Mouse (Mus musculus): ENCODE data around the gene Slit3.

The Slit3 gene

DNA sequence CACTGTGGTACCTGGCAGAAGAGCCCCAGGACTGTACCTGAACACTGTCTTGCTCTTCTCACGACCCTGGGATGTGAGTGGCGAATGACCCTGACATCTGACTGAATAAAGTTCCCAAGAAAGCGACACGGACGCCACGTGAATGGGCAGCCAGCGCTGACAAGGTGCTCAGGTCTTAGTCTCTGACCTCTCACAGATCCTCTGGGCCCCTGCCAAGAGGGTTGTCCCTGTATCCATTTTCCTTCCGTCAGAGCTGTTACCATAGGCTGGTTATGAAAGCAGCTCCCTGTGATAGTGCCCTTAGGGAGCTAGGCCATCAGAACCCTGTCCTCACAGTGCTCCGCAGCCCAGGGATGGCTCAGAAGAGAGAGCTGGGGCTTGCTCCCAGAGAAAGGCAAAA lies 149.4 kb downstream of the Slit3 start:
- no peaks in the 10 kb centered on the region for H3K4me1 ChIP-seq (replicated peaks; ENCODE audit: low read depth, low read length)
- TF ChIP-seq NANOG (IDR thresholded peaks at IDR 0.05; ENCODE audit: borderline replicate concordance, low read length) (no peak), POU5F1 (IDR thresholded peaks at IDR 0.05; ENCODE audit: borderline replicate concordance, low read length) (no peak), CTCF (conservative IDR thresholded peaks at IDR 0.05; ENCODE audit: low read length) (no peak)
- H3K36me3 ChIP-seq (ENCODE audit: insufficient read depth, low read length): no peaks in the 10 kb centered on the region
- H3K4me3 ChIP-seq (replicated peaks; ENCODE audit: low read length): no peak overlapping the region
- peaks cover 2% of the 10 kb centered on the region; the same call in 1 of the 2 replicates for H3K27me3 ChIP-seq (ENCODE audit: insufficient read depth, low read length)
- peaks cover 5% of the 10 kb centered on the region for H3K9me3 ChIP-seq (ENCODE audit: low read length)

DNA sequence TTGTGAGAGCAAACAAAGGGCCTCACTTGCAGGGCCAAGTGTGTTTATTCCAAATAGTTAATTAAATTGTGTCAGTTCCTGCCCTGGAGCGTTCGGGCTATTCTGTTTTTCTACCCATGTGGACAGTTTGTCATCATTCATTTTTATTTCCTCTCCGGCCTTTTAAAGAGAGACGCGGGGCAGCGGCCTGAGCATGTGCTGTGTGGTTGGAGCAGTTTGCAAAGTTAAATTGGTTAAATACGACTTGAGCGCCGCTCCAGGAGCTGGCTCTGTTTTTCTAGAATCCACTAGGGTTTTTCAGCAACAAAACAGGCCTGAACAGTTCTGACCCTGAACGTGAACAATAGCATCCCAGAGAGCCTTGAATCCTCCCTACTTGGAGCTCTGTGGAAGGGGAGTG lies 152.4 kb downstream of the Slit3 start:
- TF ChIP-seq NANOG (IDR thresholded peaks at IDR 0.05; ENCODE audit: borderline replicate concordance, low read length) (no peak), CTCF (conservative IDR thresholded peaks at IDR 0.05; ENCODE audit: low read length) (no peak), POU5F1 (IDR thresholded peaks at IDR 0.05; ENCODE audit: borderline replicate concordance, low read length) (no peak)
- no peak overlapping the region for H3K4me3 ChIP-seq (replicated peaks; ENCODE audit: low read length)
- no peaks in the 10 kb centered on the region for H3K9me3 ChIP-seq (ENCODE audit: low read length)
- H3K36me3 ChIP-seq (ENCODE audit: insufficient read depth, low read length): no peaks in the 10 kb centered on the region
- H3K27me3 ChIP-seq (ENCODE audit: insufficient read depth, low read length): peaks cover 10% of the 10 kb centered on the region
- no peaks in the 10 kb centered on the region for H3K4me1 ChIP-seq (replicated peaks; ENCODE audit: low read depth, low read length)

DNA sequence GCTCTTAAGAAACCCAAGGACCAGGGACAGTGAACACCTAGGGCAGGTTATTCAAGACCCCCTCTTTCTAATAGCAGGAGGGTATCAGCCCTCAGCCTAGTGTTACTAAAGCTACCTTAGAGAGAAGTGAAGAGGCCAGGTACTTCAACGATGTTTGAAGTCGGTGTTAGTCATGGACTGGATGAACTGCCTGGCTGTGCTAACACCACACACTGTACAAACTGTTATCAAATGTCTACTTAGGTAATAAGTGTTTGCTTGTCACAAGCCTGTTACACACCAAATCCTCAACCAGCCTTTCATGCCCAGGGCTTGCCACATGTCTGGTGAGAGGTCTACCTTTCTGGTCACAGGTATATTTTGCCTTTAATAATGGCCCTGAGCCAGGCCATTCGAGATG lies 153.0 kb downstream of the Slit3 start:
- Histone ChIP-seq H3K9me3 (ENCODE audit: low read length) (no peaks in the 10 kb centered on the region), H3K36me3 (ENCODE audit: insufficient read depth, low read length) (no peaks in the 10 kb centered on the region), H3K4me1 (replicated peaks; ENCODE audit: low read depth, low read length) (no peaks in the 10 kb centered on the region), H3K27me3 (ENCODE audit: insufficient read depth, low read length) (peaks cover 10% of the 10 kb centered on the region), H3K4me3 (replicated peaks; ENCODE audit: low read length) (no peak overlapping the region)
- TF ChIP-seq CTCF (conservative IDR thresholded peaks at IDR 0.05; ENCODE audit: low read length) (no peak), POU5F1 (IDR thresholded peaks at IDR 0.05; ENCODE audit: borderline replicate concordance, low read length) (no peak), NANOG (IDR thresholded peaks at IDR 0.05; ENCODE audit: borderline replicate concordance, low read length) (no peak)

DNA sequence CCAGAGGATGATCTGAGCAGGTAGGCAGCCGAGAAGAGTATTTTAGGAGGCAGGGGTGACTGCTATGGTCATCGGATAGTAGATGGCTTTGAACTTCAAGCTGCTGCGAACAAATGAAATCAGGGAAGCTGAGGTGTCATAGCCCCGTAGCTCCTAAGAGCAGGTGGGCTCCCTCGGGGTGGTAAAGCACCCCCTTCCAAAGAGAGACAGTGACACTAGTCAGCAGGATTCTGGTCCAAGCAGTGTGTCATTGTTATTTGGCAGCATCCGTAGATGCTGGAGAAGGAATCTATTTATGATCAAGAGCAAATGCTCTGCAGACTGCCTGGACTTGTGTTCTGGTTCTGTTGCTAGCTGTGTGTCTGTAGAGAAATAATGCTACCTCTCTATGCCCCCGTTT lies 154.3 kb downstream of the Slit3 start:
- Histone ChIP-seq H3K36me3 (ENCODE audit: insufficient read depth, low read length) (no peaks in the 10 kb centered on the region), H3K4me1 (replicated peaks; ENCODE audit: low read depth, low read length) (no peaks in the 10 kb centered on the region), H3K27me3 (ENCODE audit: insufficient read depth, low read length) (peaks cover 10% of the 10 kb centered on the region), H3K9me3 (ENCODE audit: low read length) (no peaks in the 10 kb centered on the region), H3K4me3 (replicated peaks; ENCODE audit: low read length) (no peak overlapping the region)
- TF ChIP-seq CTCF (conservative IDR thresholded peaks at IDR 0.05; ENCODE audit: low read length) (no peak), POU5F1 (IDR thresholded peaks at IDR 0.05; ENCODE audit: borderline replicate concordance, low read length) (no peak), NANOG (IDR thresholded peaks at IDR 0.05; ENCODE audit: borderline replicate concordance, low read length) (no peak)

DNA sequence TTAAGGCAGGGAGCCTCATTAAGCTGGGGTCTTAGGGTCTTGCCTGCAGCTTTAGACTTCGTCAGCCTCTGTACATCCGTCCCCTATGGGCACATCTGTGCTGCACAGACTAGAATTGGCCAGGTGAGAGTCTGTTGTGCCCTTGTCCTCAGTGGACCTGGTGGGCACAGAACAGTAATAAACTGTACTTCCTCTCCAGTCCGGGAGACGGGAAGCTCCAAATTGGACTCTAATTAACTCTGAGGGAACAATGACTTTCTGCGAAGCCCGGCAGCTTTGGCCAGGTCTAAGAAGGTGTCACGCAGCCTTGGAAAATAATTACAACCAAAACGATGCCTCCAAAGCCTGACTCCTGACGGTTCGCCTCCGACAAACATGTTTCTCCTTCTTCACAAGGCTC lies 155.0 kb downstream of the Slit3 start:
- Histone ChIP-seq H3K9me3 (ENCODE audit: low read length) (no peaks in the 10 kb centered on the region), H3K36me3 (ENCODE audit: insufficient read depth, low read length) (no peaks in the 10 kb centered on the region), H3K27me3 (ENCODE audit: insufficient read depth, low read length) (peaks cover 10% of the 10 kb centered on the region), H3K4me3 (replicated peaks; ENCODE audit: low read length) (no peak overlapping the region), H3K4me1 (replicated peaks; ENCODE audit: low read depth, low read length) (no peaks in the 10 kb centered on the region)
- no peak for TF ChIP-seq CTCF (conservative IDR thresholded peaks at IDR 0.05; ENCODE audit: low read length)
- TF ChIP-seq POU5F1 (IDR thresholded peaks at IDR 0.05; ENCODE audit: borderline replicate concordance, low read length): no peak
- TF ChIP-seq NANOG (IDR thresholded peaks at IDR 0.05; ENCODE audit: borderline replicate concordance, low read length): no peak

DNA sequence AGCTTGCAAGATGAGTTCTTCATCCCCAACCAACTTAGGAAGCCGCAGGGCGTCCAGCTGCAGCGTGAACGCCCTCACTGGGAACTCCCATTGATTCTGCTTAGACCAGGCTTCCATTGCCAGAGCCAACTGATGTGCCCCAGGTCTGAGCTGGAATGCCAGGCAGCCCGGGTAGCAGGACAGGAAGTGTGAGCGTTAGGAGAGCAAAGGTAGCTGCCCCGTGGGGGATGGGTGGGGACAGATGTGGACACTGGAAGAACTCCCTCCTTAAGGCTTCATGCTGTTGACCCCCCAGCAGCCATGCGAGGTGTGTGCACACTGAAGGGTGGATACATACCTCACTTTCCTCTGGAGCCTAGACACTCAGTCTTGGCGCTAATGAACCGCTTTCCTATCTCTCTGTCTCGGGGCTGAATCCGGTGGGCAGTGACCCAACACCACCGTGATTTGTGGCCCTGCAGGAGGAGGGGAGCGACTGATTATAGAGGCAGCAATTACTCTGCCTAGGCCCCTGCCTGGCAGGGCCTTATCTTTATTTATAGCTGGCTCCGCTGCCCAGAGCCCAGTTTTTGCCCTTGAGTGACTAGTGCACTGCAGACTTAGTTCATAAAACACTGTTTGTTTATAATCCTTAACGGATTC lies 157.2 kb downstream of the Slit3 start:
- TF ChIP-seq POU5F1 (IDR thresholded peaks at IDR 0.05; ENCODE audit: borderline replicate concordance, low read length): no peak
- TF ChIP-seq NANOG (IDR thresholded peaks at IDR 0.05; ENCODE audit: borderline replicate concordance, low read length): no peak
- no peak for TF ChIP-seq CTCF (conservative IDR thresholded peaks at IDR 0.05; ENCODE audit: low read length)
- no peaks in the 10 kb centered on the region for H3K36me3 ChIP-seq (ENCODE audit: insufficient read depth, low read length)

DNA sequence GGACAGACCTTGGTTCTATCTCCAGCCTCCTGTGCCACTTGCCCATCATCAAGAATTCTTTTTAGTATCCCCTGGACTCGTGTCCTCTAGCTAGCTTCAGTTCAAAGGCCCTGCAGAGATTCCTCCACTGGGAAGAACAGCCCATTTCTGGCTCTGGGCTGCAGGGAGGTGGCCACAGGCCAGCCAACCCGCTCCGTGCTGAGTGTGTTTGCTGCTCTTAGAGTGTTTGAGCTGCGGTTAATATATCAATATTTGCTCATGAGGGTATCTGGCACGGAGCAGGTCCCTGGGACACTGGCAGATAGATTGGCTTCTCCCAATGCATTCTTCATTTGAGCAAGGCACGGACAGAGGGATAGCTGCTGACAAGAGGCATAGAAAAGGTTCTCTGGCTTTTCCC lies 159.8 kb downstream of the Slit3 start:
- H3K36me3 ChIP-seq (ENCODE audit: insufficient read depth, low read length): no peaks in the 10 kb centered on the region
- H3K9me3 ChIP-seq (ENCODE audit: low read length): no peaks in the 10 kb centered on the region
- H3K27me3 ChIP-seq (ENCODE audit: insufficient read depth, low read length): peaks cover 6% of the 10 kb centered on the region; the same call in 1 of the 2 replicates
- 0 out of 2 replicates have a peak, but pooled peaks cover 4% of the 10 kb centered on the region for H3K4me1 ChIP-seq (replicated peaks; ENCODE audit: low read depth, low read length)
- no peak overlapping the region for H3K4me3 ChIP-seq (replicated peaks; ENCODE audit: low read length)
- TF ChIP-seq POU5F1 (IDR thresholded peaks at IDR 0.05; ENCODE audit: borderline replicate concordance, low read length) (no peak), CTCF (conservative IDR thresholded peaks at IDR 0.05; ENCODE audit: low read length) (no peak), NANOG (IDR thresholded peaks at IDR 0.05; ENCODE audit: borderline replicate concordance, low read length) (no peak)

More for the DNA sequence above, 157.2 kb downstream of the Slit3 start:
- Histone ChIP-seq H3K4me1 (replicated peaks; ENCODE audit: low read depth, low read length) (0 out of 2 replicates have a peak, but pooled peaks cover 4% of the 10 kb centered on the region), H3K27me3 (ENCODE audit: insufficient read depth, low read length) (peaks cover 10% of the 10 kb centered on the region), H3K9me3 (ENCODE audit: low read length) (no peaks in the 10 kb centered on the region), H3K4me3 (replicated peaks; ENCODE audit: low read length) (no peak overlapping the region)

DNA sequence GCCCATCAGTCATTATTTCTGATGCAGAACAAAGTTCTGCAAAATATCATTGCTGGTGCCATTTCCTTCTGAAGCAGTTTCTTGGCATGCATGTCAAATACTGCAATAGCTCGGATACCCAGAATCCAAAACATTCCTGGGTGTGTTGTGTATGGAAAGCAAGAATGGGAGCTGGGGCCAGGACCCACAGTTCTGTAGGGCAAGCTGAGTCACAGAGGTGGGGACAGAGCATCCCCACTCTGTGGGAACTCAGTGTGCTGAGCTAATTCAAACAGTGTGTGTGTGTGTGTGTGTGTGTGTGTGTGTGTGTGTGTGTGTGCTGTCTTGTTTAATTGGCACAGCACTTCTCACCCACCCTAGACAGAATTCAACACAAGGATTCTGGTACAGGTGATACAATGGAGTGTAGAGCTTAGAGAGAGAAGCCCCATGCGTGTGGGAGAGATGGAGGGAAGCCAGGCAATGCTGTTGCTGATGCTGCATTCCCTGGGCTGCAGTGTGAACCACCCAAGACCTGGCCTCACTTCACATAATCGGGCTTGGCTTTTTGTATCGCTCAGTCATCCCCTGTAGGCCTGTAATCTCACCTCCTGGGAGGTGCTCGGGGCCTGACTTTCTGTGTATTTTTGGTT lies 161.1 kb downstream of the Slit3 start:
- Histone ChIP-seq H3K4me1 (replicated peaks; ENCODE audit: low read depth, low read length) (0 out of 2 replicates have a peak, but pooled peaks cover 4% of the 10 kb centered on the region), H3K36me3 (ENCODE audit: insufficient read depth, low read length) (no peaks in the 10 kb centered on the region), H3K4me3 (replicated peaks; ENCODE audit: low read length) (no peak overlapping the region), H3K27me3 (ENCODE audit: insufficient read depth, low read length) (0 out of 2 replicates have a peak, but pooled peaks cover under 1% of the 10 kb centered on the region), H3K9me3 (ENCODE audit: low read length) (no peaks in the 10 kb centered on the region)
- TF ChIP-seq CTCF (conservative IDR thresholded peaks at IDR 0.05; ENCODE audit: low read length) (no peak), NANOG (IDR thresholded peaks at IDR 0.05; ENCODE audit: borderline replicate concordance, low read length) (no peak), POU5F1 (IDR thresholded peaks at IDR 0.05; ENCODE audit: borderline replicate concordance, low read length) (no peak)

All from E14TG2a.4 (cell line).